Mouse (Mus musculus): ENCODE measurements around the gene Taf12. TPM values are rescaled to one million over a fixed set of nuclear protein-coding genes. Genes with fewer than 3 reads are reported as not detected.

Taf12 gene
- polyA plus RNA-seq, 1 experiment from 2014 or later, result 23.9 TPM

GRCm38 (mm10) chr4:132328391-132328982 is 54.3 kb downstream of the Taf12 start:
- Histone ChIP-seq H3K4me3 (ENCODE audit: low read depth, low read length) (peak overlapping the region; percentile 57), H3K27me3 (ENCODE audit: control insufficient read depth, insufficient read depth, low read length) (no peaks in the 10 kb centered on the region), H3K27ac (replicated peaks) (peak overlapping the region; percentile 88), H3K4me2 (replicated peaks; ENCODE audit: low read depth) (peak overlapping the region; percentile 73), H3K36me3 (ENCODE audit: control insufficient read depth, insufficient read depth, low read length) (peaks cover 13% of the 10 kb centered on the region), H3K4me1 (replicated peaks; ENCODE audit: control insufficient read depth, insufficient read depth) (no peaks in the 10 kb centered on the region), H3K9ac (ENCODE audit: low read length) (peak overlapping the region; percentile 84), H3K9me3 (ENCODE audit: control insufficient read depth, low read length) (no peaks in the 10 kb centered on the region)
- no peak for DNase-seq (ENCODE audit: low spot score)
- 47% methylated on average over 14 of the region's 14 CpGs for WGBS
- ATAC-seq (ENCODE audit: low FRiP score, low TSS enrichment), result no peak
- TF ChIP-seq CTCF (IDR thresholded peaks at IDR 0.05; ENCODE audit: low read depth) (no peak), EP300 (optimal IDR thresholded peaks at IDR 0.05) (no peak)

GRCm38 (mm10) chr4:132329115-132329834 is 55.1 kb downstream of the Taf12 start, which contains the start of gene Trnau1ap:
Gene Trnau1ap (minus strand): TSS chr4:132329538.
- Histone ChIP-seq H3K27me3 (ENCODE audit: control insufficient read depth, insufficient read depth, low read length) (no peaks in the 10 kb centered on the region), H3K4me2 (replicated peaks; ENCODE audit: low read depth) (peak within 1 kb of the TSS; percentile 73), H3K9ac (ENCODE audit: low read length) (peak within 1 kb of the TSS; percentile 84), H3K36me3 (ENCODE audit: control insufficient read depth, insufficient read depth, low read length) (peaks cover 16% of the 10 kb centered on the region), H3K9me3 (ENCODE audit: control insufficient read depth, low read length) (no peaks in the 10 kb centered on the region), H3K4me1 (replicated peaks; ENCODE audit: control insufficient read depth, insufficient read depth) (no peaks in the 10 kb centered on the region), H3K4me3 (ENCODE audit: low read depth, low read length) (peak within 1 kb of the TSS; percentile 57), H3K27ac (replicated peaks) (peak within 1 kb of the TSS; percentile 88)
- ATAC-seq (ENCODE audit: low FRiP score, low TSS enrichment) (peak; percentile 95), DNase-seq (ENCODE audit: low spot score) (peak; percentile 97)
- WGBS, result under 1% methylated on average over 52 of the region's 52 CpGs
- TF ChIP-seq CTCF (IDR thresholded peaks at IDR 0.05; ENCODE audit: low read depth), result peak; percentile 50
- no peak for TF ChIP-seq EP300 (optimal IDR thresholded peaks at IDR 0.05)

- Histone ChIP-seq H3K4me1 (replicated peaks; ENCODE audit: control insufficient read depth, insufficient read depth) (no peaks in the 10 kb centered on the region), H3K27ac (replicated peaks) (peak overlapping the region; percentile 88), H3K4me2 (replicated peaks; ENCODE audit: low read depth) (peak overlapping the region; percentile 73), H3K9me3 (ENCODE audit: control insufficient read depth, low read length) (no peaks in the 10 kb centered on the region), H3K36me3 (ENCODE audit: control insufficient read depth, insufficient read depth, low read length) (peaks cover 17% of the 10 kb centered on the region), H3K9ac (ENCODE audit: low read length) (peak overlapping the region; percentile 84), H3K27me3 (ENCODE audit: control insufficient read depth, insufficient read depth, low read length) (no peaks in the 10 kb centered on the region), H3K4me3 (ENCODE audit: low read depth, low read length) (peak overlapping the region; percentile 57)
- TF ChIP-seq CTCF (IDR thresholded peaks at IDR 0.05; ENCODE audit: low read depth) (no peak), EP300 (optimal IDR thresholded peaks at IDR 0.05) (no peak)
- WGBS, result 7% methylated on average over 10 of the region's 10 CpGs
- no peak for DNase-seq (ENCODE audit: low spot score)
- ATAC-seq (ENCODE audit: low FRiP score, low TSS enrichment), result no peak; the same call in 1 of the 2 replicates
Measured at GRCm38 (mm10) chr4:132329835-132330354, 55.7 kb downstream of the Taf12 start.

- TF ChIP-seq EP300 (optimal IDR thresholded peaks at IDR 0.05) (no peak), CTCF (IDR thresholded peaks at IDR 0.05; ENCODE audit: low read depth) (no peak)
- no peak for DNase-seq (ENCODE audit: low spot score)
- Histone ChIP-seq H3K27ac (replicated peaks) (no peak overlapping the region), H3K4me1 (replicated peaks; ENCODE audit: control insufficient read depth, insufficient read depth) (no peaks in the 10 kb centered on the region), H3K9ac (ENCODE audit: low read length) (no peak overlapping the region), H3K9me3 (ENCODE audit: control insufficient read depth, low read length) (no peaks in the 10 kb centered on the region), H3K4me3 (ENCODE audit: low read depth, low read length) (no peak overlapping the region), H3K36me3 (ENCODE audit: control insufficient read depth, insufficient read depth, low read length) (peaks cover 14% of the 10 kb centered on the region), H3K4me2 (replicated peaks; ENCODE audit: low read depth) (no peak overlapping the region), H3K27me3 (ENCODE audit: control insufficient read depth, insufficient read depth, low read length) (no peaks in the 10 kb centered on the region)
- 75% methylated on average over 3 of the region's 3 CpGs for WGBS
- ATAC-seq (ENCODE audit: low FRiP score, low TSS enrichment), result no peak
Measured at GRCm38 (mm10) chr4:132331960-132332359, 57.8 kb downstream of the Taf12 start.

- Histone ChIP-seq H3K36me3 (ENCODE audit: control insufficient read depth, insufficient read depth, low read length) (peaks cover 14% of the 10 kb centered on the region), H3K9me3 (ENCODE audit: control insufficient read depth, low read length) (no peaks in the 10 kb centered on the region), H3K4me2 (replicated peaks; ENCODE audit: low read depth) (no peak overlapping the region), H3K27me3 (ENCODE audit: control insufficient read depth, insufficient read depth, low read length) (no peaks in the 10 kb centered on the region), H3K4me1 (replicated peaks; ENCODE audit: control insufficient read depth, insufficient read depth) (no peaks in the 10 kb centered on the region), H3K4me3 (ENCODE audit: low read depth, low read length) (no peak overlapping the region), H3K27ac (replicated peaks) (no peak overlapping the region), H3K9ac (ENCODE audit: low read length) (no peak overlapping the region)
- 80% methylated on average over 6 of the region's 6 CpGs for WGBS
- TF ChIP-seq EP300 (optimal IDR thresholded peaks at IDR 0.05) (no peak), CTCF (IDR thresholded peaks at IDR 0.05; ENCODE audit: low read depth) (no peak)
- no peak for DNase-seq (ENCODE audit: low spot score)
- no peak for ATAC-seq (ENCODE audit: low FRiP score, low TSS enrichment)
Measured at GRCm38 (mm10) chr4:132332880-132333279, 58.7 kb downstream of the Taf12 start.

- no peak overlapping the region for H3K27ac ChIP-seq (replicated peaks)
- TF ChIP-seq CTCF (IDR thresholded peaks at IDR 0.05; ENCODE audit: low read depth) (no peak), EP300 (optimal IDR thresholded peaks at IDR 0.05) (no peak)
- H3K4me1 ChIP-seq (replicated peaks; ENCODE audit: control insufficient read depth, insufficient read depth), result no peaks in the 10 kb centered on the region
- ATAC-seq (ENCODE audit: low FRiP score, low TSS enrichment) (no peak), DNase-seq (ENCODE audit: low spot score) (no peak)
- no peak overlapping the region for H3K4me3 ChIP-seq (ENCODE audit: low read depth, low read length)
- 91% methylated on average over 13 of the region's 13 CpGs for WGBS
- no peak overlapping the region for H3K4me2 ChIP-seq (replicated peaks; ENCODE audit: low read depth)
- no peaks in the 10 kb centered on the region for H3K9me3 ChIP-seq (ENCODE audit: control insufficient read depth, low read length)
- H3K36me3 ChIP-seq (ENCODE audit: control insufficient read depth, insufficient read depth, low read length), result peaks cover 9% of the 10 kb centered on the region
- no peaks in the 10 kb centered on the region for H3K27me3 ChIP-seq (ENCODE audit: control insufficient read depth, insufficient read depth, low read length)
- H3K9ac ChIP-seq (ENCODE audit: low read length), result no peak overlapping the region
Measured at GRCm38 (mm10) chr4:132338943-132339342, 64.8 kb downstream of the Taf12 start.
